Mouse (Mus musculus): Measurements from ENCODE around the gene Itprip.

Itprip gene

DNA sequence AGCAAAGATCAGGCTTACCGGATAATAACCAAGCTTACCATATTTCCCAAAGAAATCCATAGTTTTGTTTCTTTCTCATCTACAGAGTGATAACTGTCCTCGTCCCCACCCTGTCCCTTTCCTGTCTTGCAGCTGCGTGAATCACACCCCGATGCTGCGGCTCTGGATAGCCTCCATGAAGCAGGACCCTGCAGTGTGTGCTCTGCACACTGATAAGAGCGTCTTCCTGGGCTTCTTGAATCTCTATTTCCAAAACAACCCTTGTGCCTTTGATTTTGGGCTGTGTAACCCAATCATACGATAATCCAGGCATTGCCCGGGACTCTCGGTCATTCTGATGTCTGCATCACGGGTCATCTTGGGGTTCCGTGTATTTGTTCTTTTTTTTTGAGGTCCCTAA is 33.2 kb downstream of the Itprip start:
- no peak for DNase-seq (ENCODE audit: extremely low read depth, low read depth, low spot score)

DNA sequence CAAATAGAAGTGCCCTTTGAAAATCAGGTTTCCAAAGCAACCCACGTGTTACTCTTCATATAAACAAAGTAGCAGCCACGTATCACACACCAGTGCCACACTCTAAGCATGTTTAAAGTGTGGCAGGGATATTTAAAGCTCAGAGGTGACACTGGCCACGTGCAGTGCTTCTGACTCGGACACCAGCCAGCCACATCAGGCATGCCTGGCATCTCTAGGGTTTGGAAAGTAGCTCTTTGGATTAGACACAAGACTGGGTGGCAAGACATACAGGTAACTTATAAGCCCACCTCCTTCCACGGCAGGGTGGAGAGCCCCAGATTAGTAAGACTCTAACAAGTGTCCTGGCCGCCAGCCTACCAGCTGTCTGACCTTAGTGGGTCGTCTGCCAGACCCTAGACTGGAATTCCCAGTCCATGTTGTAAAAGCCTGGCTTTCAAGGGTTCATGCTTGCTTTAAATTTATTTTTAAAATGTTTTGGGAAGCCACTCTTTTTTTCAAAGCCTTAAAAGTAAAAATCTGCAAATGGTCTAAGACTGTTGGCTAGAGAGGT is 33.8 kb downstream of the Itprip start:
- no peak for DNase-seq (ENCODE audit: extremely low read depth, low read depth, low spot score)

GRCm38 (mm10) chr19:47884296-47885085 is 34.6 kb downstream of the Itprip start:
- DNase-seq (ENCODE audit: extremely low read depth, low read depth, low spot score), result no peak

DNA sequence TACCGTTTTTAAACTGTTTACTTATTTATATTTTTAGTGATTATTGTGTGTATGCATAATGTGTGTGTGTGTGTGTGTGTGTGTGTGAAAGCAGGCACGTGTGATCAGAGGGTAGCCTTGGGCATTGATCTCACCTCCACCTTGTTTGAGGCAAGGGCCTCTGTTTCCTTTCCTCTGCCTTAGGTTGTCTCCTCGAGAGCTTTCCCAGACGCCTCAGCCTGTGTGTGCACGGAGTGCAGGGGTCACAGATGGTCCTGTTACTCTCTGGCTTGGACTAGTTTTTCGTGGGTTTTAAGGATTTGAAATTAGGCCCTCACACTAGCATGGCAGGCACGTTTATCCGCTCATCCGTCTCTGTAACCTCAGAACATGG is 36.2 kb downstream of the Itprip start:
- DNase-seq (ENCODE audit: extremely low read depth, low read depth, low spot score), result no peak

DNA sequence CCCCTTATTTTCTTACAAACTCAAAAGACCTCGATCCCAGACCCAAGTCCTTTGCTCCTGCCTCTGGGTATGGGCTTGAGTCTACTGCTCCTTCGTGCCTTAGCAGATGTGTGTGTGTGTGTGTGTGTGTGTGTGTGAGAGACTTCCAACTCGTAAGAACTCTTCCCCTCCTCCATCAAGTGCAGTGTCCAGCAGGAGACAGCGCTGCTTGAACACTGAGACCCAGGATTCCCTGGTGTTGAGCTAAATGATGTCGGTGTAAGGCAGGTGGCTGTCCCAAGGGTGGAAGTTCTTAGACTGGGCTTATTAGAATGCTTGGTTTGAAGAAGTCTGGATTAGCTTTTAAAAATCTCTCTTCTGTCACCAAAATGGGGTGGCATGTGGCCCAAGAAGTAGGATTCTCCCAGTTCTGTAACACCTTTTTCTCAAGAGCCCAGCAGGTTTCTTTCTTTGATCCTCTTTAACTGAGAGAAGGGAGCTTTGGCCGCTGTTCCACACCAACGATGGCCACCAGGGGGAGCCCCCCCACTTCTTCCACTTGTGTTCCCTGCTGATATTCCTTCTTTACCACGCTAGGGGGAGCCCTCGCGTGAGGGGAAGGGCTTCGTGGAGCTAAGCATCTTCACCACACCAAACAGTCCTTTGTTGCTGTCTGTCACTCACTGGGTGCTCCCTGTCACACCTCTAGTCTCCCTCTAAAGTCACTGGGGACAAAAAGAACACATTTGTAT is 36.8 kb downstream of the Itprip start:
- no peak for DNase-seq (ENCODE audit: extremely low read depth, low read depth, low spot score)

DNA sequence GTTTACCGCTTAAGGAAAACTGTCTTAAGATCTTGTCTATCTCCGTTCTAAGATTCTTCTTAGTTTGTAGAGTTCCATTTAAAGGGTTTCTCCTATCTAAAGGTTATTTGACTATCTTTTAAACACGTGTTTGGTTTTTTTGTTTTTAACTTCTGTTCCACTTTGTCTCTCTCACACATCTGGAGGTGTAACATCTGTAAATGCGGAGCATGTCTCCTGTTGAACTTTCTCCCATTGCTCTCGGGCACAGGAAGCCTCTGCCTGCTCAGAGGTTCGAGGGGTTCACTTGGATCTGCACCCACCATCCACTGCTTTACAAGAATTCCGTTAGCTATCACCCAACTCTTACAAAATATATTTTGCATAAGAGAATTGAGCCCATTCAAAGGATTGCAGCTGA is 37.6 kb downstream of the Itprip start:
- no peak for DNase-seq (ENCODE audit: extremely low read depth, low read depth, low spot score)

DNA sequence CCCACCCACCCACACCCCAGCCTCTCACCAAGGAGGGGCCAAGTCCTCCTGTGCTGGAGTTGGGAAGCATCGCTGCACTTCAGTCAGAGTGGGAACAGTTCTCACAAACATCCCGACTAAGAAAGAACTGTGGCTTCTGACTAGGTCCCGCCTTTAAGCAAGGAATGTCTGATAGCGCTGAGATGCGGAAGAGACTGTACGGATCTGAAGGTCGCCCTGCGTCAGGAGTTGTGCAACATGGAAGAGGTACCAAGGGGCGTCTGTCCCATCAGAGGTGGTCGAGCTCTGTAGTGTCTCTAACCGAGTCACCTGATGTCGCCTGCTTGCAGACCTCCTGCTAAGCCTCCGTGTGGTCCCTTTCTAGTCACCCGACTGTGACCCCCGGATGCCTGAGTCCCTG is 42.8 kb downstream of the Itprip start:
- no peak for DNase-seq (ENCODE audit: extremely low read depth, low read depth, low spot score)

DNA sequence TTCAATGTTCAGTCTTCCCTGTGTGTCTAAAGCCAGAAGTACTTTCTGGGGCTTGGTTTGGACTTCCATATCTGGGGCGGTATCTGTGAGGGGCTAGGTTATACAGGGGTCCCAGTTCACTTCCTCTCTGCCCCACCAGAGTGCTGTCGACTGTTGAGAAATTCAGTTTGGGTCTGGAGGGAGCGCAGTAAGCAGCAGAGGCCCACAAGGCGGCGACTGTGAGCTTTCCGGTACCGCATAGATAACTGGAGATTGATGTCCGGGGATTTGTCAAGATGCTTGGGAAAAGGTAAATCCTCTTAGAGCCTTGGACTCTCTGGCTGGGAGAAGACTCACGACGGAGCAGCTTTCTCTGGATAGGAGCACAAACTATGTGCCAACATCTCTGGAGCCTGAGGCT is 47.6 kb downstream of the Itprip start:
- DNase-seq (ENCODE audit: extremely low read depth, low read depth, low spot score), result no peak

GRCm38 (mm10) chr19:47870102-47870666 is 48.9 kb downstream of the Itprip start:
- DNase-seq (ENCODE audit: extremely low read depth, low read depth, low spot score), result peak; percentile 57

- DNase-seq (ENCODE audit: extremely low read depth, low read depth, low spot score), result no peak
Measured at GRCm38 (mm10) chr19:47869516-47869915, 49.6 kb downstream of the Itprip start.

- DNase-seq (ENCODE audit: extremely low read depth, low read depth, low spot score), result no peak
Measured at GRCm38 (mm10) chr19:47868951-47869350, 50.1 kb downstream of the Itprip start.

DNA sequence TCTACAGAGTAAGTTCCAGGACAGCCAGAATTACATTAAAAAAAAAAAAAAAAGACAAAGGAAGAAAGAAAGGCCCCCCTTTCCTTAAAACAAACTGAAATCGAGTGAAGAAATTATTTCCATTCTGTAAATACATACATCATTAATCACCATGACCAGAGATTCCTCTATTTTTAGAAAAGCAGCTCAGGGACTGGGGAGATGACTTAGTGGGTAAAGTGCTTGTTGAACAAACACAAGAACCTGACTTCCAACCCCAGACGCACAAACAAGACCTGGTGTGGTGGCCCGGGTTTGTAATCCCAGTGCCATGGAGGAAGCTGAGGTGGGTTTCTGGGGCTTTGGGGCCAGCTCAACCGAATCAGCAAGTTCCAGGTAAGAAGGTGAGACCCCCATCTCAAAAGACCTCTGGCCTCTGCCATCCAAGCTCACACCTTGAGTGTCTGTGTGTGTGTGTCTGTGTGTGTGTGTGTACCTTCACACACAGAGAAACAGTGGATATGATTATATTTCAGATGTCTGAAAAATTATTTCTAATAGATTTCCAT is 51.4 kb downstream of the Itprip start:
- DNase-seq (ENCODE audit: extremely low read depth, low read depth, low spot score), result no peak

DNA sequence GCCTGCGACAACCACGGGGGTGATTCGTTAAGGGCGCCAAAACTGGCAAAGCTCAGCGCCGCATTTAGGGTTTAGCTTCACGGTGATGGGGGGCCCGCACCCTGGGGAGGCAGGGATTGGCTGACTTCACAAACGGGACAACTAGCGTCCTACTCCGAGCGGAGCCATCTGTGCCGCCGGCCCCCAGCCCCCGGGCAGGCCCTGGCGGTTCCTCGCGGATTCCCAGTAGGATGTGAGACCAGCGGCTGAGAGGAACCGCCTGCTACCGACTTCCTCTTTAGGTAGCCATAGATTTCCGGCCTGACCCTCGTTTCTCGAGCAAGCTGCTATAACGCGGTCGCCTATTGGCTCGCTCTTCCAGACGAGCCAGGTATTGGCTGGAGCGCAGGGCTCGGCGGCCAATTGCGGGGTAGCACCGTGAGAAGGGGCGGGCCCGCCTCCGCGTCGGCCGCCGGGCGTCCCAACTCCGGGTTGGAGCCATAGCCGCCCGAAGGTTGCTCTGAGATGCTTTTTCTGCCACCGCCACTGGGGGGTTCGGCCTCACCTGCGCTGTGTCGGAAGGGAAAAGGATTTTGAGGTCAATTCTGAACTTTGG is 53.6 kb downstream of the Itprip start, which contains the start of gene Gsto2:
Gsto2 (plus strand) TSS at position 182 of the 595 bp plus-strand sequence.
- DNase-seq (ENCODE audit: extremely low read depth, low read depth, low spot score), result peak; percentile 68

- DNase-seq (ENCODE audit: extremely low read depth, low read depth, low spot score), result no peak
Measured at GRCm38 (mm10) chr19:47864721-47865120, 54.4 kb downstream of the Itprip start.

DNA sequence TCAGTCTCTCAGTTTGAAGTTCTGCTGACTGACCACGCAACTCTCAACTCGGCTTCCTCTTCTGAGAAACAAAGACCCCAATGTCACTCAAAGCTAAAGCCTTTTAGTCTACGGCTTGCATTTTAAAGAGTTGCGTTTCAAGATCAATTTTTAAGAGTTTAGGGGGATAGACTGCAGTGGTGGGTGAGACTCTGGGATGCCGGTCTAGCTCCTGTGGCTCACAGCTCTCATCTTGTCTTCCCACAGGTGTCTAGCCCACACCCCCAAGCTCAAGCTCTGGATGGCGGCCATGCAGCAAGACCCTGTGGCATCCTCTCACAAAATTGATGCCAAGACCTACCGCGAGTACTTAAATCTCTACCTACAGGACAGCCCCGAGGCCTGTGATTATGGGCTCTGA is 55.0 kb downstream of the Itprip start:
- DNase-seq (ENCODE audit: extremely low read depth, low read depth, low spot score), result no peak

DNA sequence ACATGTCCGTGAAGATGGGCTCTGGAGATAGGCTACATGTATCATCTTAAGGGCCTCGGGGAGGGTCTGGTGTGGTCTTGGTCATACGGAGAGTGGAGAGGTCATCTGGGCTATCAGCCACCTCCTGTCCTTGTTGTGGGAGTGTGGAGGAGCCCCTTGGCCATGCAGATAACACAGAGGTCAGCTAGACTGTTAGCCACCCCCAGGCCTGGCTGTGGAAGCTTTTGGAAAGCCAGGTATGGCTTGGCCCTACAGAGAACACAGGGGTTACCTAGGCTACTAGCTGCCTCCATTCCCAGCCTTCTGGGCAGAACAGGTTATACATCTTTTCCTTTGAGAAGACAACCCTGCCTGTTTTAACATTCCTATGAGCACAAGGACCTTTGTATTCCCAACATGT is 56.5 kb downstream of the Itprip start:
- no peak for DNase-seq (ENCODE audit: extremely low read depth, low read depth, low spot score)

DNA sequence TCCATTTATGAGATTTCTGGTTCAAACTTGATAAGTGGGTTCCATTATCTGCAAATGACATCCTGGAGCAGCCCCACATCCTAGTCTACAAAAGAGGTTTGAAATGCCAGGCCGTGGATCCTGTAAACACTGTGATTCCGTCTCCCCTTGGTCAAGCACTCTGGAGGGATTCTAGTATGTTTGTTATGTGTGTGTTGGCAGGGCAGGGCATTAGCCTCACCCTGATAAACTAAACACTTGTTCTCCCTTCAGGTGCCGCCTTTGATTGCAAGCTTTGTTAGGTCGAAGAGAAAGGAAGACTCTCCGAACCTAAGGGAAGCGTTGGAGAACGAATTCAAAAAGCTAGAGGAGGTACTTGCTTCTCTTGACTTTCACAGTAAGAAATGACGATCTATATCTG is 59.9 kb downstream of the Itprip start:
- DNase-seq (ENCODE audit: extremely low read depth, low read depth, low spot score), result no peak

DNA sequence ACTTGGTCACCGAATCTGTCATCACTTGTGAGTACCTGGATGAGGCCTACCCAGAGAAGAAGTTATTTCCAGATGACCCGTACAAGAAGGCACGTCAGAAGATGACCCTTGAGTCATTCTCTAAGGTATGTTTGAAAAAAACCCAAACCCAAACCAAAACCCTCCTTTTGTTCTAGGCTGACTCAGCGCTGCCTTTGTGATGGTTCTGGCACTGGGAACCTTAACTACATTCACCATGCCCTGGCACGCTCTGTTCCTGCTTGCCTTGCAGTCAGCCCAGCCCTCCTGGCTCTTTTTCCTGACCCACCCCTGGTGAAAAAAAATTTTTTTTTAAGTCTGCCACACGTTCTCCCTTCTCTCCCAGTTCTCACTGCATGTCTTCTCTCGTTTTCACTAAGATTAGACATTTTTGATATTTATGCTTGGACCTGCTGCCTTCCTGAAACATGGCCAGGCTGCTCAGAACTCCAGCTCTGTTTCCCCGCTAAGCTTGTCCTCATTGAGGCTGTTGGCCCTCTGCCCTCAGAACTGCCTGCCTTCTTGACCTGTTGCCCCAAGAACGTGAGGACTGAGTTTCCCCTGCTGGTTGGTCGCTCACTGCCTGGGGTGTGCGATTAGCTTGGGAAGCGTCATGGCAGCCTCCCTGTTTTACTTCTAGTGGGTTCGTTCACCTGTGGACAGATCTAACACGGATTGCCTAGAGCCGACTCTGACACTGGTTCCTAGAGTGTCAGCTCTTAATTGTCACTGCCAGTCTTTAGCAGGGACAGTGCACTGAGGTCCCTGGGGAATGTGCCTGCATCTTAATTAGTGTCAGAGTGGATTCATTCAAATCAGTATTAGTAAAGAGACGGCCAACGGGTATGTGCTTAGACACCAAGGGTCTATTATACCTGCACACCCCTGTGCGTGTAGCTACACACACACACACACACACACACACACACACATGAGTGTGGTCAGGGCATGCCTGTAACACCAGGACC is 60.8 kb downstream of the Itprip start:
- no peak for DNase-seq (ENCODE audit: extremely low read depth, low read depth, low spot score)

DNA sequence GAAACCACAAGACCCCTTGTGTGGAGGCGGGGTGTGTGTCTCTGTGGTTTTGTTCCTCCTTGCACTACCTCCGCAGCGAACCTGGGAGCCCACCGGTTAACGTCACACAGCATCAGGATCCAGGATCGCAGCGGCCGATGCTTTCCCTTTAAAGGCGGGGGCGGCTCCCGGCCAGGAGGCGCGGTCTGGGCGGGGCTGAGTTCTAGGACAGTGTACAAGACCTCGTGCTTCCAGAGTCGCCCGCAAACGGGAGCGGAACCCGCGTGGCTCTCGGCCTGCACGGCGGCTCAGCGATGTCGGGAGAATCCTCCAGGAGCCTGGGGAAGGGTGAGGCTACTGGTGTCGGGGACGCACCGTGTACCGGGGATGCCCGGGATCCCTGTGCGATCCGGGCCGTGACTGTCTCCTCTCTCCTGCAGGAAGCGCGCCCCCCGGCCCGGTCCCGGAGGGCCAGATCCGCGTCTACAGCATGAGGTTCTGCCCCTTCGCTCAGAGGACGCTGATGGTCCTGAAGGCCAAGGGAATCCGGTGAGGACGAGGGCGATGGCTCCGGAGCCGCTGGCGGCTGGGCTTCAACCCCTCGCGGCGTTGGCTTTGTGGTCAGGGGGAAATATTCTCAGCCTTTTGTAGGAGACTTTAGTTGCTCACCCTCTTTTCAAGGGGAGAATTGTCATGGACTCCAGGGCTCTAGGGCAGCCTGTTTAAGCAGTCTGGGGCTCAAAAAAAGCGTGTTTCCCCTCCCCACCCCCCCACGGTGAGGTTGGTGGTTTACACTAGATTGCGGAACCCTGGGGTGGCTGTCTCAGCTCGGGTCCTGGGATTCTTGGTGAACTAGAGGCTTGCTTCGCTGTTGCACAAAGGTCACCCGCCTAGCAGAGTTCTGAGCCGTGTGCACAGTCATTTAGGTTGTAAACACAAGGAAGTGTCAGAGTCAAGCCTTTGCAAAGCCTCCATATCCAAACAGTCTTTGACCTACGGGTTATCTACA is 64.0 kb downstream of the Itprip start, which contains the start of gene Gsto1:
Gsto1 (plus strand) TSS at position 175 of the 988 bp plus-strand sequence.
- no peak for DNase-seq (ENCODE audit: extremely low read depth, low read depth, low spot score)
